Mouse (Mus musculus): Measurements from ENCODE around the gene Atxn7l1. TPM values are rescaled to one million over a fixed set of nuclear protein-coding genes. Genes with fewer than 3 reads are reported as not detected.
A peak's percentile ranks its signal among the peaks of the same experiment; 100 is the strongest.

The Atxn7l1 gene
- total RNA-seq, 1 experiment: 3.9 TPM

- H3K9me3 ChIP-seq (ENCODE audit: control insufficient read depth, insufficient read depth, low read depth, low read length): no peaks in the 10 kb centered on the region
- H3K4me3 ChIP-seq (ENCODE audit: insufficient read depth in 1 of 2, low read depth in 1 of 2, low read length in 2 of 2, poor library complexity in 1 of 2, severe bottlenecking in 1 of 2): no peak overlapping the region
- H3K27ac ChIP-seq (ENCODE audit: insufficient read depth, low read depth, low read length, poor library complexity, severe bottlenecking): no peak overlapping the region
- TF ChIP-seq ZNF384 (IDR thresholded peaks at IDR 0.05; ENCODE audit: low read depth, low read length): no peak
- TF ChIP-seq HCFC1 (IDR thresholded peaks at IDR 0.05; ENCODE audit: borderline replicate concordance, insufficient read depth, low read length): no peak
- 0 out of 2 replicates have a peak, but pooled peaks cover 2% of the 10 kb centered on the region for H3K36me3 ChIP-seq (ENCODE audit: control insufficient read depth, insufficient read depth, low read length, poor library complexity, severe bottlenecking)
- in situ Hi-C loops (cut with MboI; ENCODE audit: low sequenced_read_pairs in 2 of 2, unreplicated experiment in 2 of 2): no loop called here
- H3K4me1 ChIP-seq (ENCODE audit: control insufficient read depth in 2 of 2, insufficient read depth in 2 of 2, low read length in 2 of 2, poor library complexity in 1 of 2): peaks cover 0 to 2% of the 10 kb centered on the region in 2 experiments; a peak in 1 of 4 replicates
- no peak for DNase-seq (ENCODE audit: low read depth, low spot score)
- H3K9ac ChIP-seq (ENCODE audit: insufficient read depth, low read depth, low read length, poor library complexity, severe bottlenecking): no peak overlapping the region
These were observed 113.1 kb downstream of the Atxn7l1 start for GRCm38 (mm10) chr12:33260575-33260974.

DNA sequence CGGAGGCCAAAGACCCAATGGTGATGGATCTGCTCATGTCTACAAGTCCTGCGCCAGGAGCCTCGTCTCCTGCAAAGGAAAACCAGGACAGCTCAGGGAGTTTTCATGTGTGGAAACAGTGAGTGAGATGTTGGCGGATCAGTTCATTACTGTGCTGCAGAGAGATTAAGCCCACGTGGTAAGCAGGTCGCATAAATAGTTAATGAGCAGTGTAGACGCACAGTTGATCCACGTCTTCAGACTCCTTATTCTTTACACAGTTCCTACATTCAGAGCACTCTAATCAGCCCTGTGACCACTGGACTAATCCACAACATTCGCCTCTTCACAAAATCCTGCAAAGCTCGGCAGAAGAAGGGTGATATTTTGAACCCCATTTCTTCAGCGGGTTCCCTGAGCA, 118.4 kb downstream of the Atxn7l1 start:
- no peak overlapping the region for H3K27ac ChIP-seq (ENCODE audit: insufficient read depth, low read depth, low read length, poor library complexity, severe bottlenecking)
- H3K36me3 ChIP-seq (ENCODE audit: control insufficient read depth, insufficient read depth, low read length, poor library complexity, severe bottlenecking): no peaks in the 10 kb centered on the region
- in situ Hi-C loops (cut with MboI; ENCODE audit: low sequenced_read_pairs in 2 of 2, unreplicated experiment in 2 of 2): loop anchor here in 1 of 2 experiments (5.0 kb wide), 1 partner anchor 239 kb away; no protein-coding TSS in a partner anchor
- no peak overlapping the region for H3K9ac ChIP-seq (ENCODE audit: insufficient read depth, low read depth, low read length, poor library complexity, severe bottlenecking)
- no peaks in the 10 kb centered on the region for H3K9me3 ChIP-seq (ENCODE audit: control insufficient read depth, insufficient read depth, low read depth, low read length)
- no peak overlapping the region for H3K4me3 ChIP-seq (ENCODE audit: insufficient read depth in 1 of 2, low read depth in 1 of 2, low read length in 2 of 2, poor library complexity in 1 of 2, severe bottlenecking in 1 of 2)
- H3K4me1 ChIP-seq (ENCODE audit: control insufficient read depth in 2 of 2, insufficient read depth in 2 of 2, low read length in 2 of 2, poor library complexity in 1 of 2): peaks cover 0 to 4% of the 10 kb centered on the region in 2 experiments; a peak in 1 of 4 replicates
- DNase-seq (ENCODE audit: low read depth, low spot score): no peak
- TF ChIP-seq ZNF384 (IDR thresholded peaks at IDR 0.05; ENCODE audit: low read depth, low read length): no peak
- TF ChIP-seq HCFC1 (IDR thresholded peaks at IDR 0.05; ENCODE audit: borderline replicate concordance, insufficient read depth, low read length): no peak

DNA sequence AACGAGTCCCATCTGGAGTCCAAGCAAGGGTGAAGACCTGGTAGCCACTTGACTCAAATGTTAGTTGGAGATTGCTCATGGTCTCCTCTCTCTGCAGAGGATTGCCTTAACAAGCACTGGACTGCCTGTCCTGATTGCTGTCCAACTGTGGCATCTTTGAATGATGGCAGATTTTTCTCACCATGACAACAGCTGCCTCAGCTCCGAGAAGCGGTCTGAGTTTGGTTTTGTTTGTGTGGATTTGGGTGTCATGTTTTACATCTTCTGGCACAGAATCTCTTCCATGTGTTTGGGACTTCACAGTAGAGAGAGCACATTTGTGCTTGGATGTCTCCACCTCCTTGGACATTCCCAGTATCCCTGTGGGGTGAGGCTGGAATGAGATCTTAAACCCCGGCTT, 120.5 kb downstream of the Atxn7l1 start:
- DNase-seq (ENCODE audit: low read depth, low spot score): no peak
- Histone ChIP-seq H3K9ac (ENCODE audit: insufficient read depth, low read depth, low read length, poor library complexity, severe bottlenecking) (no peak overlapping the region), H3K9me3 (ENCODE audit: control insufficient read depth, insufficient read depth, low read depth, low read length) (no peaks in the 10 kb centered on the region), H3K4me1 (ENCODE audit: control insufficient read depth in 2 of 2, insufficient read depth in 2 of 2, low read length in 2 of 2, poor library complexity in 1 of 2) (peaks cover 0 to 8% of the 10 kb centered on the region in 2 experiments; a peak in 2 of 4 replicates), H3K36me3 (ENCODE audit: control insufficient read depth, insufficient read depth, low read length, poor library complexity, severe bottlenecking) (no peaks in the 10 kb centered on the region), H3K27ac (ENCODE audit: insufficient read depth, low read depth, low read length, poor library complexity, severe bottlenecking) (no peak overlapping the region), H3K4me3 (ENCODE audit: insufficient read depth in 1 of 2, low read depth in 1 of 2, low read length in 2 of 2, poor library complexity in 1 of 2, severe bottlenecking in 1 of 2) (no peak overlapping the region)
- in situ Hi-C loops (cut with MboI; ENCODE audit: low sequenced_read_pairs in 2 of 2, unreplicated experiment in 2 of 2): loop anchor here in 1 of 2 experiments (5.0 kb wide), 1 partner anchor 241 kb away; no protein-coding TSS in a partner anchor
- TF ChIP-seq CHD2 (IDR thresholded peaks at IDR 0.05; ENCODE audit: low read depth, low read length) (no peak), ZNF384 (IDR thresholded peaks at IDR 0.05; ENCODE audit: low read depth, low read length) (no peak), HCFC1 (IDR thresholded peaks at IDR 0.05; ENCODE audit: borderline replicate concordance, insufficient read depth, low read length) (no peak), ZC3H11A (IDR thresholded peaks at IDR 0.05; ENCODE audit: borderline replicate concordance, low read depth, low read length) (no peak), MAFK (IDR thresholded peaks at IDR 0.05; ENCODE audit: insufficient read depth, low read depth, low read length) (no peak)

DNA sequence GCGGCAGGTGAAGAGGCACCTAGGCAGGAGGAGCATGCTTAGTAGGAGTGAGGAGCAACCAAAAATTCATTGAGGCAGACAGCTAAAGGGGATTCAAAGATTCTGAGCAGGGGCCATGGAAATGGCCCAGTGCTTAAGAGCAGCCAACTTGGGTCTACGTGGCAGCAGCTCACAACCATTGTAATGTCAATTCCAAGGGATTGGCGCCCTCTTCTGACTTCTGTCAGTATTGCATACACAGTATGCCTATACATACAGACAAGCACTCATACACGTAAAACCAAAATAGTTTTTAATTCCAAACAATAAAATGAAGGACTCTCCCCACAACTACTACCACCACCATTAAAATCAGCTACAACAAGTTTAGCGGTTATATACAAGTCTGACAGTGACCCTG, 122.2 kb downstream of the Atxn7l1 start:
- no peak for TF ChIP-seq ZNF384 (IDR thresholded peaks at IDR 0.05; ENCODE audit: low read depth, low read length)
- peak; percentile 71 for TF ChIP-seq ZC3H11A (IDR thresholded peaks at IDR 0.05; ENCODE audit: borderline replicate concordance, low read depth, low read length)
- TF ChIP-seq HCFC1 (IDR thresholded peaks at IDR 0.05; ENCODE audit: borderline replicate concordance, insufficient read depth, low read length): no peak
- no peak for TF ChIP-seq MAFK (IDR thresholded peaks at IDR 0.05; ENCODE audit: insufficient read depth, low read depth, low read length)
- no peak for TF ChIP-seq CHD2 (IDR thresholded peaks at IDR 0.05; ENCODE audit: low read depth, low read length)
- Histone ChIP-seq H3K4me1 (ENCODE audit: control insufficient read depth in 2 of 2, insufficient read depth in 2 of 2, low read length in 2 of 2, poor library complexity in 1 of 2) (peaks cover 3 to 13% of the 10 kb centered on the region in 2 experiments), H3K9ac (ENCODE audit: insufficient read depth, low read depth, low read length, poor library complexity, severe bottlenecking) (no peak overlapping the region), H3K4me3 (ENCODE audit: insufficient read depth in 1 of 2, low read depth in 1 of 2, low read length in 2 of 2, poor library complexity in 1 of 2, severe bottlenecking in 1 of 2) (no peak overlapping the region), H3K36me3 (ENCODE audit: control insufficient read depth, insufficient read depth, low read length, poor library complexity, severe bottlenecking) (no peaks in the 10 kb centered on the region), H3K9me3 (ENCODE audit: control insufficient read depth, insufficient read depth, low read depth, low read length) (no peaks in the 10 kb centered on the region), H3K27ac (ENCODE audit: insufficient read depth, low read depth, low read length, poor library complexity, severe bottlenecking) (no peak overlapping the region)
- peak; percentile 82 for DNase-seq (ENCODE audit: low read depth, low spot score)
- in situ Hi-C loops (cut with MboI; ENCODE audit: low sequenced_read_pairs in 2 of 2, unreplicated experiment in 2 of 2): loop anchor here (5.0 kb wide), 1 partner anchor 242 kb away; no protein-coding TSS in a partner anchor

- no peak overlapping the region for H3K27ac ChIP-seq (ENCODE audit: insufficient read depth, low read depth, low read length, poor library complexity, severe bottlenecking)
- in situ Hi-C loops (cut with MboI; ENCODE audit: low sequenced_read_pairs in 2 of 2, unreplicated experiment in 2 of 2): loop anchor here in 1 of 2 experiments (5.0 kb wide), 1 partner anchor 245 kb away; no protein-coding TSS in a partner anchor
- H3K4me1 ChIP-seq (ENCODE audit: control insufficient read depth in 2 of 2, insufficient read depth in 2 of 2, low read length in 2 of 2, poor library complexity in 1 of 2): peaks cover 3 to 13% of the 10 kb centered on the region in 2 experiments
- H3K9ac ChIP-seq (ENCODE audit: insufficient read depth, low read depth, low read length, poor library complexity, severe bottlenecking): no peak overlapping the region
- no peak for DNase-seq (ENCODE audit: low read depth, low spot score)
- TF ChIP-seq HCFC1 (IDR thresholded peaks at IDR 0.05; ENCODE audit: borderline replicate concordance, insufficient read depth, low read length) (no peak), ZC3H11A (IDR thresholded peaks at IDR 0.05; ENCODE audit: borderline replicate concordance, low read depth, low read length) (no peak), CHD2 (IDR thresholded peaks at IDR 0.05; ENCODE audit: low read depth, low read length) (no peak), MAFK (IDR thresholded peaks at IDR 0.05; ENCODE audit: insufficient read depth, low read depth, low read length) (no peak), ZNF384 (IDR thresholded peaks at IDR 0.05; ENCODE audit: low read depth, low read length) (no peak)
- no peaks in the 10 kb centered on the region for H3K9me3 ChIP-seq (ENCODE audit: control insufficient read depth, insufficient read depth, low read depth, low read length)
- no peak overlapping the region for H3K4me3 ChIP-seq (ENCODE audit: insufficient read depth in 1 of 2, low read depth in 1 of 2, low read length in 2 of 2, poor library complexity in 1 of 2, severe bottlenecking in 1 of 2)
- H3K36me3 ChIP-seq (ENCODE audit: control insufficient read depth, insufficient read depth, low read length, poor library complexity, severe bottlenecking): no peaks in the 10 kb centered on the region
These were observed 124.4 kb downstream of the Atxn7l1 start for GRCm38 (mm10) chr12:33271865-33272264.
